In the genomic region with DNA sequence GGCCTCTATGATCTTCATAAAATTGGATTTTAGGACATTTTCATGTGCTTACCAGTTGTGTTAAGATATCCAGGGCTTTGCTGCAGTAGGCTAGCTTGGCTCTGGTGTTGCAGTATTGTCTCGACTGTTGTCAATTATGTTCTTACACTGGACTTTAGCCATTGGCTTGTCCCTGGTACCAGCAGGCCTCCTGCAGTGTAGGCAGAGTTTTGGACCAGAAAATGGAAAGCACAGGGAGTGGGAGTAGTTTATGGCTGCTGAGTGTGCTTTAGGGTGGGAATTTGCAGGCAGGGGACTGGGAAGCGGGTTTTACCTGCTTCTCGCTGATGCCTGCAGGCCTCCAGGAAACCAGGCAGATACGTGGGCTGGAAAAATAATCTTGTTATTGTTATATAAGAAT, we compare ENCODE assay signal across 13 mouse cellular contexts.
A peak's percentile ranks its signal among the peaks of the same experiment; 100 is the strongest.
DNase-seq lines count a peak whose midpoint lies in the region.
"Had no signal": no experiment of that assay in that cellular context is flagged by ENCODE, and none has a peak within 500 bp of the region (broad histone marks: within the 10 kb centered on the region; RNA-seq: fewer than 3 reads in every experiment).

No protein-coding gene starts in this region.

- peak; percentile 5 to 23 for DNase-seq in frontal cortex, postnatal 36 days (ENCODE audit: low spot score in 2 of 2)
- DNase-seq in frontal cortex, postnatal 14 days (ENCODE audit: low spot score in 2 of 2): no peak
- peak; percentile 2 to 6 for DNase-seq in layer of hippocampus, postnatal 36 days
- no peak for DNase-seq in layer of hippocampus, adult 9-10 months (ENCODE audit: low spot score)
- peak; percentile 9 to 23 for DNase-seq in right cerebral cortex, adult 2 months (ENCODE audit: low spot score in 2 of 2)
- no peak for DNase-seq in right cerebral cortex, postnatal 10 days (ENCODE audit: low spot score in 2 of 2)
- no peak for DNase-seq in ovary, postnatal 10 days (ENCODE audit: low spot score)
- DNase-seq: adrenal gland, adult 2 months; adrenal gland, postnatal 25 days; cerebellum, adult 8-10 months; forebrain, postnatal 0 days; gastrocnemius, postnatal 14 days; heart, postnatal 36 days had no signal

Comparison
In these comparisons a context has a peak if more than half of its experiments do, and no peak if none do; other contexts are left out.
1. DNase-seq: peak in frontal cortex, postnatal 36 days (2 of 2), layer of hippocampus, postnatal 36 days (2 of 2) and right cerebral cortex, adult 2 months (2 of 2); none in frontal cortex, postnatal 14 days (0 of 2), layer of hippocampus, adult 9-10 months (single experiment), right cerebral cortex, postnatal 10 days (0 of 2) and ovary, postnatal 10 days (single experiment).